Comparison of ENCODE assay signal across 16 mouse cellular contexts in the genomic region with DNA sequence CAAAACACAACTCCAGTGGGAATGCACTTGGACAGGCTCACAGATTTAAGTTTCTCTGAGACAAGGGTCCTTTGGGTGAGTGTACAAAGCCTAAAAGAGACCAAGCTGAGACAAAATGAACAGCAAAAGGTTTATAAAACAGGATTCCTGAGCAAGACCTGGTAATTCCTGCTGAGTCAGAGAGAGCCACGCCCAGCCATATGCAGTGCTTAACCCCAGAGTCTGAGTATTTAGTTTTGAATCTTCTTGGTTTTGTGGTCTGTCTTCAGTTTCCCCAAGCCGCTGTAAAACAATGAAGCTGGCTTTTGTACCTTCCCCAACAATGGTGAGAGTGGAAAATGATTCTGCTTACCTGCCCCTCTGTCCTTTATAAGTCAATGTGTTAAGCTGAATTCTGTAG.
DNase-seq lines count a peak whose midpoint lies in the region; ATAC-seq lines count a peak whose summit lies in the region.
"Had no signal": no experiment of that assay in that cellular context is flagged by ENCODE, and none has a peak within 500 bp of the region (broad histone marks: within the 10 kb centered on the region; RNA-seq: fewer than 3 reads in every experiment).

No protein-coding gene starts in this region.

- DNase-seq in forebrain, embryonic 10.5 days (ENCODE audit: extremely low spot score, low spot score), result no peak
- DNase-seq in ES-CJ7 (ENCODE audit: low read depth, low spot score), result peak; percentile 12
- peak; percentile 43 for DNase-seq in c-Kit-positive CD71-positive TER-119-positive erythroid progenitor cells, embryonic 14.5 days (ENCODE audit: low spot score)
- DNase-seq in limb, embryonic 10.5 days (ENCODE audit: low spot score), result no peak
- no peak for DNase-seq in layer of hippocampus, postnatal 36 days
- DNase-seq: cerebellum, adult 9-11 months; kidney, adult 18-20 months; kidney, postnatal 4 days; lung, postnatal 36 days had no signal

- no peaks in the 10 kb centered on the region for H3K27me3 ChIP-seq in forebrain, embryonic 10.5 days (ENCODE audit: poor library complexity, severe bottlenecking)
- no peaks in the 10 kb centered on the region for H3K27me3 ChIP-seq in forebrain, embryonic 15.5 days
- H3K27me3 ChIP-seq in limb, embryonic 10.5 days (ENCODE audit: low read depth, poor library complexity, severe bottlenecking), result peaks cover 4% of the 10 kb centered on the region; the same call in 1 of the 2 replicates
- no peaks in the 10 kb centered on the region for H3K27me3 ChIP-seq in kidney, embryonic 14.5 days (ENCODE audit: control insufficient read depth, insufficient read depth, low read length)
- H3K27me3 ChIP-seq in kidney, embryonic 15.5 days, result no peaks in the 10 kb centered on the region; the same call in 1 of the 2 replicates
- H3K27me3 ChIP-seq: forebrain, embryonic 13.5 days; midbrain, embryonic 15.5 days had no signal

- H3K27ac ChIP-seq in forebrain, embryonic 10.5 days, result 0 out of 2 replicates have a peak overlapping the region, but pooled peaks have one; percentile 25
- H3K27ac ChIP-seq in forebrain, embryonic 15.5 days (replicated peaks), result no peak overlapping the region
- H3K27ac ChIP-seq in limb, embryonic 10.5 days, result peak overlapping the region; percentile 14; the same call in 1 of the 2 replicates
- H3K27ac ChIP-seq in kidney, embryonic 14.5 days (ENCODE audit: low read depth, low read length), result no peak overlapping the region
- no peak overlapping the region for H3K27ac ChIP-seq in kidney, embryonic 15.5 days
- H3K27ac ChIP-seq: forebrain, embryonic 13.5 days; liver, embryonic 14.5 days; midbrain, embryonic 15.5 days had no signal

- no peak overlapping the region for H3K4me3 ChIP-seq in forebrain, embryonic 10.5 days
- no peak overlapping the region for H3K4me3 ChIP-seq in forebrain, embryonic 15.5 days
- H3K4me3 ChIP-seq in limb, embryonic 10.5 days, result no peak overlapping the region
- H3K4me3 ChIP-seq in kidney, embryonic 14.5 days (ENCODE audit: low read length), result no peak overlapping the region
- H3K4me3 ChIP-seq in kidney, embryonic 15.5 days (replicated peaks), result no peak overlapping the region
- H3K4me3 ChIP-seq: forebrain, embryonic 13.5 days; midbrain, embryonic 15.5 days had no signal

- H3K36me3 ChIP-seq in forebrain, embryonic 10.5 days (replicated peaks), result no peaks in the 10 kb centered on the region
- H3K36me3 ChIP-seq in forebrain, embryonic 15.5 days, result no peaks in the 10 kb centered on the region
- H3K36me3 ChIP-seq in limb, embryonic 10.5 days, result no peaks in the 10 kb centered on the region
- no peaks in the 10 kb centered on the region for H3K36me3 ChIP-seq in kidney, embryonic 14.5 days (ENCODE audit: control insufficient read depth, insufficient read depth, low read length)
- no peaks in the 10 kb centered on the region for H3K36me3 ChIP-seq in kidney, embryonic 15.5 days
- H3K36me3 ChIP-seq: midbrain, embryonic 15.5 days had no signal

- no peak overlapping the region for H3K9ac ChIP-seq in forebrain, embryonic 15.5 days (replicated peaks)
- no peak overlapping the region for H3K9ac ChIP-seq in kidney, embryonic 14.5 days (ENCODE audit: low read depth, low read length)
- H3K9ac ChIP-seq in kidney, embryonic 15.5 days, result no peak overlapping the region
- H3K9ac ChIP-seq: forebrain, embryonic 13.5 days; liver, embryonic 14.5 days; midbrain, embryonic 15.5 days had no signal

- no peak overlapping the region for H3K4me2 ChIP-seq in forebrain, embryonic 15.5 days (replicated peaks)
- H3K4me2 ChIP-seq in kidney, embryonic 14.5 days (replicated peaks; ENCODE audit: low read depth, low read length), result no peak overlapping the region
- H3K4me2 ChIP-seq in kidney, embryonic 15.5 days, result no peak overlapping the region
- H3K4me2 ChIP-seq: forebrain, embryonic 13.5 days; heart, embryonic 11.5 days; midbrain, embryonic 15.5 days had no signal

- 86% methylated on average over 2 of the region's 2 CpGs for WGBS in forebrain, embryonic 10.5 days
- WGBS in forebrain, embryonic 15.5 days, result 81% methylated on average over 2 of the region's 2 CpGs
- WGBS in limb, embryonic 10.5 days, result 84% methylated on average over 2 of the region's 2 CpGs
- WGBS in kidney, embryonic 14.5 days, result 88% methylated on average over 2 of the region's 2 CpGs
- WGBS in kidney, embryonic 15.5 days, result 81% methylated on average over 2 of the region's 2 CpGs

- no peaks in the 10 kb centered on the region for H3K9me3 ChIP-seq in forebrain, embryonic 10.5 days
- no peaks in the 10 kb centered on the region for H3K9me3 ChIP-seq in forebrain, embryonic 15.5 days
- H3K9me3 ChIP-seq in limb, embryonic 10.5 days (replicated peaks), result no peaks in the 10 kb centered on the region
- H3K9me3 ChIP-seq in kidney, embryonic 14.5 days (ENCODE audit: control insufficient read depth, low read length), result no peaks in the 10 kb centered on the region
- H3K9me3 ChIP-seq in kidney, embryonic 15.5 days (replicated peaks), result no peaks in the 10 kb centered on the region
- H3K9me3 ChIP-seq: forebrain, embryonic 13.5 days; midbrain, embryonic 15.5 days had no signal

- H3K4me1 ChIP-seq in forebrain, embryonic 10.5 days, result peaks cover 26% of the 10 kb centered on the region
- H3K4me1 ChIP-seq in forebrain, embryonic 15.5 days, result 0 out of 2 replicates have a peak, but pooled peaks cover 5% of the 10 kb centered on the region
- peaks cover 26% of the 10 kb centered on the region for H3K4me1 ChIP-seq in limb, embryonic 10.5 days
- no peaks in the 10 kb centered on the region for H3K4me1 ChIP-seq in kidney, embryonic 14.5 days (ENCODE audit: control insufficient read depth, insufficient read depth, low read length)
- 0 out of 2 replicates have a peak, but pooled peaks cover 2% of the 10 kb centered on the region for H3K4me1 ChIP-seq in kidney, embryonic 15.5 days
- H3K4me1 ChIP-seq: forebrain, embryonic 13.5 days; midbrain, embryonic 15.5 days had no signal

- no peak for ATAC-seq in forebrain, embryonic 15.5 days (replicated peaks)
- no peak for ATAC-seq in kidney, embryonic 14.5 days (ENCODE audit: low FRiP score, low TSS enrichment)
- ATAC-seq in kidney, embryonic 15.5 days (replicated peaks; ENCODE audit: low FRiP score), result no peak
- ATAC-seq: forebrain, embryonic 13.5 days; midbrain, embryonic 15.5 days had no signal

Comparison
In these comparisons a context has a peak if more than half of its experiments do, and no peak if none do; other contexts are left out.
1. H3K27ac ChIP-seq: peak in forebrain, embryonic 10.5 days (single experiment) and limb, embryonic 10.5 days (single experiment); none in forebrain, embryonic 15.5 days (single experiment), kidney, embryonic 14.5 days (single experiment) and kidney, embryonic 15.5 days (single experiment).
2. DNase-seq: peak in ES-CJ7 (single experiment) and c-Kit-positive CD71-positive TER-119-positive erythroid progenitor cells, embryonic 14.5 days (single experiment); none in forebrain, embryonic 10.5 days (single experiment), limb, embryonic 10.5 days (single experiment) and layer of hippocampus, postnatal 36 days (0 of 2).